Mouse (Mus musculus) gastrocnemius, adult 2 months (tissue): Measurements from ENCODE around the gene Alpk3. TPM values are rescaled to one million over a fixed set of nuclear protein-coding genes. Genes with fewer than 3 reads are reported as not detected.

Experiments
- DNase-seq: peaks from one replicate; pipeline ENCODE4 v3.0.0; 2022
- H3K27ac ChIP-seq: fragments of 200-600 bp; 2 replicates; pipeline ENCODE4 v1.8.1; 2022; ENCODE audit warnings: mild to moderate bottlenecking
- H3K4me3 ChIP-seq: fragments of 200-600 bp; 2 replicates; pipeline ENCODE4 v1.8.1; 2022; ENCODE audit warnings: mild to moderate bottlenecking, moderate library complexity
- CTCF ChIP-seq: fragments of 200-600 bp; IDR thresholded peaks from 2 replicates; pipeline ENCODE4 v1.8.1; 2022; ENCODE audit warnings: antibody characterized with exemption, mild to moderate bottlenecking, moderate library complexity
- intact Hi-C: fragments of 180-260 bp; cut with DNase I; formaldehyde crosslinking; loops from one replicate; pipeline ENCODE4 v1.15.1; 2025
- total RNA-seq, 2 experiments: library from RNA; stranded (reverse); gene quantifications; 2 replicates each; pipeline ENCODE4 v1.2.3; 2021

Gene Alpk3
- total RNA-seq, 2 experiments from 2014 or later = 238 to 380 TPM

DNA sequence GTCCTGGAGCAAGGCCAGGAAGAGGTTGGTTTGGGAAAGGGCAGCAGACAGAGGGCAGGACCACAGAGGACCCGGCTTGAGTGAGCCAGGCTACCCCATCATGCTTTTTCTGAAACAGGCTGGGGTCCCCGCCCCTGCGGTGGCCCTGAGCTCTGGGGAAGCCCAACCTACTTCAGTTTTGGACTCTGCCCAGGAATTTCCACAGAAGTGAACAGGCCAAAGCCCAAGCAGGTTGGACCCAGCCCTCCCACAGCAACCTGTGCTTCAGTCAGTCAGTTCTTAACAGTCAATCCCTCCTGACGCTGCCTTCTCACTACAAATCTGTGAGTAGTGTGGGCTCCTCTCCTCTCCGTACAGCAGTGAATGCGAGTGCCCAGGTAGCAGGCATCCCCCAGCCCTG, 57.2 kb downstream of the Alpk3 start, which contains the start of gene Slc28a1:
Slc28a1 (plus strand) TSS at position 245 of the 400 bp plus-strand sequence.
- DNase-seq = no peak
- no peak within 1 kb of the TSS for H3K27ac ChIP-seq
- no peak within 1 kb of the TSS for H3K4me3 ChIP-seq
- no peak for TF ChIP-seq CTCF
- intact Hi-C loops = no loop called here

- no peak for DNase-seq
- Histone ChIP-seq H3K27ac (no peak overlapping the region), H3K4me3 (no peak overlapping the region)
- TF ChIP-seq CTCF = no peak
- intact Hi-C loops = no loop called here
These were observed 63.7 kb downstream of the Alpk3 start for GRCm38 (mm10) chr7:81121099-81121498.

- no peak overlapping the region for H3K4me3 ChIP-seq
- intact Hi-C loops = no loop called here
- H3K27ac ChIP-seq = no peak overlapping the region
- no peak for TF ChIP-seq CTCF
- no peak for DNase-seq
These were observed 65.4 kb downstream of the Alpk3 start for GRCm38 (mm10) chr7:81122808-81123207.

GRCm38 (mm10) chr7:81123553-81123952, 66.2 kb downstream of the Alpk3 start:
- no peak overlapping the region for H3K4me3 ChIP-seq
- no peak overlapping the region for H3K27ac ChIP-seq
- no peak for DNase-seq
- intact Hi-C loops = no loop called here
- no peak for TF ChIP-seq CTCF

- intact Hi-C loops = no loop called here
- peak overlapping the region; percentile 46 for H3K27ac ChIP-seq
- no peak for TF ChIP-seq CTCF
- DNase-seq = peak; percentile 87
- no peak overlapping the region for H3K4me3 ChIP-seq
These were observed 67.4 kb downstream of the Alpk3 start for GRCm38 (mm10) chr7:81124773-81125172.

DNA sequence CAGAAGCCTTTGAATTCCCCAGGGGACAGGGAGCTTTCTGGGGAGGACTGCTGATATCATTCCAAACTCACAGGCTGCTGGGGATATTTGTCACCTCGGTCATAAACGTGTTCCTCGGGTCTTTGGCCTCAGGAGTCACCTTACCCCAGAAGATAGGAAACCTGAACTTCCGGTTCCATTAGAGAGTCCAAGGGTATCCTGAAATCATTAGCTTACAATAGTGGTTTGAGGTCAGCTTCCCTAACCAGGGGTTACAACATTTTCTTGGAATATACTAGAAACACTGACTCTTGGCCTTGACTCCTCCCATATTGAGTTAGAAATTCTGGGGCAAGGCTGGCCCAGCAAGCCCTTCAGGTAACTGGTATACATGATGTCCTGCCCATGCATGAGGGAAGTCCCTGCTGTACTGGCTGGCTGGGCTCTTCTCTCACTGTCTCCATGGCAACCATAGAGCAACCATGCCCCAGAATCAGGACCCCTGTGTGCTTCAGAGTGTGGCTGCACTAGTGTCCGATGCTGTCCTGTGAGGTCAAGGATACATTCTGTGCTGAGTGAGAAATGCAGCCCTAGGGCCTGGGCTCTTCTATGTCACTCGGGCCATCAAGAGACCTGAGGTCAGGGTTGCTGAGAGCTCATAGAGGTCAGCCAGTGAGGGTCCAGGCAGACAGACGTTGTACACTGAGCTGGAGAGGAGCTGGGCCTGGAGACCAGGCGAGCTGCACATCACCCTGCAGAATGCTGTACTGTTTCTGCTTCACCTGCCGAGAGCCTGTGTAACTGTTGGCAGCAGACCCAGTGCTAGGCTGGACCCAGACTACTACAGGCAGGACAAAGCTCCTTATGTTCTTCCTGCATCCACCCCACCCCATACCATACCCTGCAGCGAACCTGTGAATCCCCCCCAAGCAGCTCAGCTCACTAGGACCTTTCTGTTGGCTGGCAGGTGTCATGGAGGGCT, 68.1 kb downstream of the Alpk3 start:
- Histone ChIP-seq H3K4me3 (no peak overlapping the region), H3K27ac (peak overlapping the region; percentile 46)
- no peak for TF ChIP-seq CTCF
- intact Hi-C loops = no loop called here
- DNase-seq = no peak

- DNase-seq = peak; percentile 58
- intact Hi-C loops = no loop called here
- no peak for TF ChIP-seq CTCF
- Histone ChIP-seq H3K4me3 (no peak overlapping the region), H3K27ac (peak overlapping the region; percentile 84)
These were observed 74.5 kb downstream of the Alpk3 start for GRCm38 (mm10) chr7:81131864-81132263.

GRCm38 (mm10) chr7:81132851-81133279, 75.5 kb downstream of the Alpk3 start:
- intact Hi-C loops = no loop called here
- no peak for TF ChIP-seq CTCF
- Histone ChIP-seq H3K27ac (peak overlapping the region; percentile 84), H3K4me3 (no peak overlapping the region)
- peak; percentile 76 for DNase-seq

DNA sequence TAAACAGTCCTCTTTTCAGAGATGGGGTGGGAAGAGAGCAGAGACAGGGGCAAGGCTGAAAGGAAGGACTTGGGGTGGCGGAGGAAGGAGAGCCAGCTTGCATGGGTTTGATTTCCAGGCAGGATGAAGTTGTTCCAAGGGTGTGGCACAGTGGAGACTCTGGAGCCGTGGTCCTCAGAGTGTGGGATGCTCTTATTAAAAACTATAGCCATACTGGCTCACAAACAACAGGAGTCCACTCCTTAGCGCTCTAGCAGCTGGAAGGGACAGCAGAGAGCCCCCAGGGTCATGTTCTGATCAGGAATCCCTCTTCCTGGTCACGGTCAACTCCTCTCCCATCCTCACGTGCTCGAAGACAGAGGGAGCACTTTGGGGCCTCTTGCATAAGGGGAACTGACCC, 76.0 kb downstream of the Alpk3 start:
- DNase-seq = peak; percentile 51
- intact Hi-C loops = no loop called here
- TF ChIP-seq CTCF = no peak
- Histone ChIP-seq H3K27ac (peak overlapping the region; percentile 84), H3K4me3 (no peak overlapping the region)

- peak overlapping the region; percentile 84 for H3K27ac ChIP-seq
These were observed 76.5 kb downstream of the Alpk3 start for GRCm38 (mm10) chr7:81133941-81134340.

GRCm38 (mm10) chr7:81134614-81135067, 77.2 kb downstream of the Alpk3 start:
- intact Hi-C loops = no loop called here
- peak; percentile 35; the same call in 1 of the 2 replicates for TF ChIP-seq CTCF
- peak; percentile 85 for DNase-seq

More at GRCm38 (mm10) chr7:81133941-81134340, 76.5 kb downstream of the Alpk3 start:
- DNase-seq = no peak
- no peak for TF ChIP-seq CTCF
- peak overlapping the region; percentile 3; the same call in 1 of the 2 replicates for H3K4me3 ChIP-seq
- intact Hi-C loops = no loop called here

DNA sequence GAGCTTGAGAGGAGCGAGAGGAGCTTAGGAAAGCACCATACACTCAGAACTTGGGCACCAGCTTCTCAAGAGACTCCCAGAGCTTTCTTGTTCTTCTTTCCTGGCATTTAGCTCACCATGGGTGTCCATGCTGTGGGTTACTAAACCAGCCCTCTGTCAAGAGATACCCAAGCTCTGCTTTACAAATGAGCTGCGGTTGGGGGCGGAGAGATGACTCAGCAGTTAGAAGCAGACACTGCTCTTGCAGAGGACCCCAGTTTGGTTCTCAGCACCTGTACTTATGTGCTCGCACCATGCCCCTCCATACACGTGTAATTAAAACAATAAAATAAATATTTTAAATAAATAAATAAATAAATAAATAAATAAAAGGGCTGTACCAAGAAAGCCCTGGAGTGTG, 79.9 kb downstream of the Alpk3 start:
- Histone ChIP-seq H3K4me3 (no peak overlapping the region), H3K27ac (no peak overlapping the region)
- DNase-seq = no peak
- intact Hi-C loops = no loop called here
- TF ChIP-seq CTCF = no peak

More at GRCm38 (mm10) chr7:81134614-81135067, 77.2 kb downstream of the Alpk3 start:
- Histone ChIP-seq H3K4me3 (peak overlapping the region; percentile 37), H3K27ac (peak overlapping the region; percentile 84)

DNA sequence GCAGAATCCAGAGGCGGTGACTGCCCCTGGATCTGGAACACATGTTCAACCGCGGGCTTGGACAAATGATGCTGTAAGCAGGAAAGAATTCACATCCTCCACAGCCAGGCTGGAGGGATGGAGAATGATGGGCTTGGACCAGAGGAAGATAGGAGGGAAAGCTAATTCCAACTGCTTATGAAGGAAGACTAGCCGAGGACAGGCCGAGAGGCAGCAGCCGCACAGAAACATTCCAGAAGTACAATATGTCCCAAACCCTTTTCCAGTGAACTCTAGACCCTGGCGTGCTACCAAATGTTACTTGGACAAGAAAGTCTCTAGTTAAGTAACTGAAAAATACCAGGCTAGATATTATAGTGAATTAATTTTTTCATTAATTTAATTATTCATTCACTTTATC, 81.7 kb downstream of the Alpk3 start:
- intact Hi-C loops = no loop called here
- no peak for TF ChIP-seq CTCF
- peak; percentile 64 for DNase-seq
- Histone ChIP-seq H3K27ac (peak overlapping the region; percentile 72), H3K4me3 (no peak overlapping the region)
